Mouse (Mus musculus) forebrain, postnatal 0 days (tissue): Measurements from ENCODE around the gene Hnrnpul2. TPM values are rescaled to one million over a fixed set of nuclear protein-coding genes. Genes with fewer than 3 reads are reported as not detected.
A peak's percentile ranks its signal among the peaks of the same experiment; 100 is the strongest.

Experiments
- ATAC-seq: fragments of 200-750 bp; cut with Nextera tagmentation; 2 replicates; pipeline ENCODE4 v1.8.0; 2017; ENCODE audit warnings: mild to moderate bottlenecking, moderate library complexity
- DNase-seq: peaks from one replicate; pipeline ENCODE4 v3.0.0-alpha.2; 2015
- H3K27ac ChIP-seq: fragments of 300-500 bp; sonication (generic); 2 replicates; pipeline ENCODE4 v1.5.1; 2014; ENCODE audit warnings: low read depth, mild to moderate bottlenecking, antibody characterized with exemption, low read length, moderate library complexity, mixed read lengths
- H3K27me3 ChIP-seq: fragments of 300-500 bp; sonication (generic); 2 replicates; pipeline ENCODE4 v1.6.1; 2014; ENCODE audit warnings: mild to moderate bottlenecking, low read length, mixed read lengths; ENCODE audit not compliant: insufficient read depth
- H3K36me3 ChIP-seq: fragments of 300-500 bp; sonication (generic); 2 replicates; pipeline ENCODE4 v1.6.1; 2014; ENCODE audit warnings: mild to moderate bottlenecking, moderate library complexity; ENCODE audit not compliant: insufficient read depth
- H3K4me1 ChIP-seq: fragments of 300-500 bp; sonication (generic); 2 replicates; pipeline ENCODE4 v1.6.1; 2014; ENCODE audit warnings: antibody characterized with exemption; ENCODE audit not compliant: insufficient read depth
- H3K4me2 ChIP-seq: fragments of 300-500 bp; sonication (generic); 2 replicates; pipeline ENCODE4 v1.6.1; 2014; ENCODE audit warnings: low read depth, mild to moderate bottlenecking, moderate library complexity
- H3K4me3 ChIP-seq: fragments of 300-500 bp; sonication (generic); 2 replicates; pipeline ENCODE4 v1.5.1; 2014; ENCODE audit warnings: low read depth, low read length, mixed read lengths
- H3K9ac ChIP-seq: fragments of 300-500 bp; sonication (generic); 2 replicates; pipeline ENCODE4 v1.6.1; 2014; ENCODE audit warnings: mild to moderate bottlenecking
- H3K9me3 ChIP-seq: fragments of 300-500 bp; sonication (generic); 2 replicates; pipeline ENCODE4 v1.6.1; 2016; ENCODE audit warnings: low read length
- CTCF ChIP-seq: sonication (generic); IDR thresholded peaks from 2 replicates; pipeline ENCODE4 v1.5.1; 2016; ENCODE audit warnings: antibody characterized with exemption, control low read depth, low read depth
- WGBS: fragments of 180-500 bp; shearing (Covaris S2); extraction: QIAGEN DNeasy Blood & Tissue Kit; methylation state at CpG from one replicate; pipeline ENCODE4 v1.1.7; 2014; 5-methylcytosine and 5-hydroxymethylcytosine counted together
- polyA plus RNA-seq: library from polyadenylated mRNA; unstranded; fragments of >200 nt; fragmentation: Nextera tagmentation; extraction: Ambion mirVana; gene quantifications from 2 replicates; pipeline ENCODE4 v1.2.1, GENCODE M21; 2015
- total RNA-seq: library from RNA; depleted of rRNA; stranded (reverse); fragments of >200 nt; gene quantifications from 2 replicates; pipeline ENCODE4 v1.2.3, GENCODE M21; 2014

Gene Hnrnpul2
- total and polyA plus RNA-seq, 2 experiments from 2014 or later, result 5.3 to 38.3 TPM

- H3K27me3 ChIP-seq, result no peaks in the 10 kb centered on the region
- H3K27ac ChIP-seq, result peak overlapping the region; percentile 81
- peak; percentile 10 for DNase-seq
- no peaks in the 10 kb centered on the region for H3K9me3 ChIP-seq
- peak overlapping the region; percentile 74 for H3K4me3 ChIP-seq
- H3K9ac ChIP-seq, result peak overlapping the region; percentile 80
- H3K4me1 ChIP-seq, result no peaks in the 10 kb centered on the region
- ATAC-seq, result peak; percentile 12; the same call in 1 of the 2 replicates
- peak overlapping the region; percentile 92 for H3K4me2 ChIP-seq
- WGBS, result 62% methylated on average over 9 of the region's 9 CpGs
- TF ChIP-seq CTCF, result no peak
- H3K36me3 ChIP-seq, result peaks cover 23% of the 10 kb centered on the region
These were observed 51.0 kb downstream of the Hnrnpul2 start for GRCm38 (mm10) chr19:8870838-8871237.

DNA sequence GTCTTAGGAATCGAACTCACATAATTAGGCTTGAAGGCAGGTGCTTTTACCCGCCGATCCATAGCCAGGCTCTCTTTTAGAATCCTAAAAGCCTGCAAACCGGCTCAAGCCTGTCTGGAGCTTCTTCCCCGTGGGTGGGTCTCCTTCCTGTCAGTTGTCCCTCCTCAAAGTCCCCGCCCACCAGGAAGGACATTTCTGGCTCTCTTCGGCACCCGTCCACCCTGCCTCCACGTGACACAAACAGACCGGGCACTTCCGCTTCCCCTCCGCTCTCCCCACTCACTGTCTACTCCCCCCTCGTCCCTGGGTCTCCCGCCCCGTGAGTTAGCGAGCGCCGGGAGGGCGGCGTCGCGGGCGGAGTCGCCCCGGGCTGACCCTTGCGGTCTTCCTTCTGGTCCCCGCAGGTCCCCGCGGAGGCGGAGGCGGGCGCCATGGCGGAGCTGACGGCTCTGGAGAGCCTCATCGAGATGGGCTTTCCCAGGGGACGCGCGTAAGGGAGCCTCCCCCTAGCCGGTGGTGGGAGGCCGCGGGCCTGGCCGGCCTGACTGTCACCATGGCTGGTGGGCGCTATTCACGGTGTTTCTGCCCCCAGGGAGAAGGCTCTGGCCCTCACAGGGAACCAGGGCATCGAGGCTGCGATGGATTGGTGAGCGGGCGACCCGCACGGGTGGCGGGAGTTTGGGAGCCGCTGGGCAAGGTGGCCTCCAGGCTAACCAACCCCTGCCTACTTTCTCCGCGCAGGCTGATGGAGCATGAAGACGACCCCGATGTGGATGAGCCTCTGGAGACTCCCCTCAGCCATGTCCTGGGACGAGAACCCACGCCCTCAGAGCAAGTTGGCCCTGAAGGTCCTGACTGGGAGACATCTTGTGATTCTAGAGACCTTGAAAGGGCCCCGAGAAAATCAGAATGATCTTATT is 51.7 kb downstream of the Hnrnpul2 start, which contains the start of gene Ubxn1:
Gene Ubxn1 (plus strand): TSS at position 230 of the 920 bp plus-strand sequence.
- DNase-seq, result peak; percentile 96
- 2% methylated on average over 59 of the region's 59 CpGs for WGBS
- Histone ChIP-seq H3K36me3 (peaks cover 30% of the 10 kb centered on the region), H3K9me3 (no peaks in the 10 kb centered on the region), H3K4me3 (peak within 1 kb of the TSS; percentile 74), H3K4me2 (peak within 1 kb of the TSS; percentile 92), H3K27me3 (no peaks in the 10 kb centered on the region), H3K27ac (peak within 1 kb of the TSS; percentile 81), H3K4me1 (no peaks in the 10 kb centered on the region), H3K9ac (peak within 1 kb of the TSS; percentile 80)
- ATAC-seq, result peak; percentile 99
- no peak for TF ChIP-seq CTCF

- Histone ChIP-seq H3K27me3 (no peaks in the 10 kb centered on the region), H3K4me3 (peak overlapping the region; percentile 74), H3K36me3 (peaks cover 36% of the 10 kb centered on the region), H3K9me3 (no peaks in the 10 kb centered on the region), H3K27ac (no peak overlapping the region), H3K4me1 (no peaks in the 10 kb centered on the region), H3K9ac (peak overlapping the region; percentile 80), H3K4me2 (peak overlapping the region; percentile 92)
- ATAC-seq, result no peak
- 82% methylated on average over 10 of the region's 10 CpGs for WGBS
- no peak for TF ChIP-seq CTCF
- no peak for DNase-seq
These were observed 52.5 kb downstream of the Hnrnpul2 start for GRCm38 (mm10) chr19:8872266-8872840.

- 92% methylated on average over 7 of the region's 7 CpGs for WGBS
- no peaks in the 10 kb centered on the region for H3K4me1 ChIP-seq
- TF ChIP-seq CTCF, result no peak
- no peak overlapping the region for H3K4me3 ChIP-seq
- H3K27ac ChIP-seq, result no peak overlapping the region
- peaks cover 36% of the 10 kb centered on the region for H3K36me3 ChIP-seq
- H3K9ac ChIP-seq, result no peak overlapping the region
- no peak for DNase-seq
- no peak for ATAC-seq
- no peaks in the 10 kb centered on the region for H3K9me3 ChIP-seq
- H3K4me2 ChIP-seq, result no peak overlapping the region
- no peaks in the 10 kb centered on the region for H3K27me3 ChIP-seq
These were observed 55.2 kb downstream of the Hnrnpul2 start for GRCm38 (mm10) chr19:8875031-8875430.

GRCm38 (mm10) chr19:8880311-8881033 is 60.7 kb downstream of the Hnrnpul2 start, which contains the start of gene Uqcc3:
Gene Uqcc3 (minus strand): TSS chr19:8880923.
- Histone ChIP-seq H3K4me2 (peak within 1 kb of the TSS; percentile 87), H3K4me1 (0 out of 2 replicates have a peak, but pooled peaks cover 4% of the 10 kb centered on the region), H3K4me3 (peak within 1 kb of the TSS; percentile 80), H3K27ac (peak within 1 kb of the TSS; percentile 85), H3K36me3 (peaks cover 14% of the 10 kb centered on the region), H3K9me3 (no peaks in the 10 kb centered on the region), H3K27me3 (no peaks in the 10 kb centered on the region), H3K9ac (peak within 1 kb of the TSS; percentile 85)
- TF ChIP-seq CTCF, result no peak
- ATAC-seq (peak; percentile 99), DNase-seq (peak; percentile 90)
- under 1% methylated on average over 42 of the region's 42 CpGs for WGBS

- no peaks in the 10 kb centered on the region for H3K27me3 ChIP-seq
- peak overlapping the region; percentile 80 for H3K4me3 ChIP-seq
- peaks cover 11% of the 10 kb centered on the region for H3K36me3 ChIP-seq
- DNase-seq, result no peak
- no peak for TF ChIP-seq CTCF
- 0 out of 2 replicates have a peak, but pooled peaks cover 4% of the 10 kb centered on the region for H3K4me1 ChIP-seq
- peak overlapping the region; percentile 87 for H3K4me2 ChIP-seq
- no peaks in the 10 kb centered on the region for H3K9me3 ChIP-seq
- peak overlapping the region; percentile 85; the same call in 1 of the 2 replicates for H3K27ac ChIP-seq
- 11% methylated on average over 3 of the region's 3 CpGs for WGBS
- ATAC-seq, result peak; percentile 12; the same call in 1 of the 2 replicates
- H3K9ac ChIP-seq, result peak overlapping the region; percentile 85
These were observed 61.2 kb downstream of the Hnrnpul2 start for GRCm38 (mm10) chr19:8881034-8881392.
